Mouse (Mus musculus) erythroid progenitor cell, adult 5-6 weeks (primary cell): ENCODE data around the gene Nkx2-4. TPM values are rescaled to one million over a fixed set of nuclear protein-coding genes. Genes with fewer than 3 reads are reported as not detected.

Experiments
- ATAC-seq: replicated peaks from 2 replicates; pipeline ENCODE4 v1.8.0; 2016; ENCODE audit warnings: moderate number of reproducible peaks, mild to moderate bottlenecking, moderate TSS enrichment, inconsistent platforms; ENCODE audit not compliant: poor library complexity, low FRiP score, severe bottlenecking
- total RNA-seq, 2 experiments: library from RNA; stranded (forward) in 1 of 2; stranded (reverse) in 1 of 2; fragments of 150-400 nt in 1 of 2; fragments of 186-747, 209-891 nt in 1 of 2; gene quantifications; 2 replicates each; pipeline versions ENCODE4 v1.2.3 to v1.2.4; 2015 to 2017; ENCODE audit warnings: low replicate concordance in 2 of 2

Gene Nkx2-4
- total RNA-seq (2015; ENCODE audit: low replicate concordance) (not detected in 2 replicates), total RNA-seq (2017; ENCODE audit: low replicate concordance) (not detected in 2 replicates)

DNA sequence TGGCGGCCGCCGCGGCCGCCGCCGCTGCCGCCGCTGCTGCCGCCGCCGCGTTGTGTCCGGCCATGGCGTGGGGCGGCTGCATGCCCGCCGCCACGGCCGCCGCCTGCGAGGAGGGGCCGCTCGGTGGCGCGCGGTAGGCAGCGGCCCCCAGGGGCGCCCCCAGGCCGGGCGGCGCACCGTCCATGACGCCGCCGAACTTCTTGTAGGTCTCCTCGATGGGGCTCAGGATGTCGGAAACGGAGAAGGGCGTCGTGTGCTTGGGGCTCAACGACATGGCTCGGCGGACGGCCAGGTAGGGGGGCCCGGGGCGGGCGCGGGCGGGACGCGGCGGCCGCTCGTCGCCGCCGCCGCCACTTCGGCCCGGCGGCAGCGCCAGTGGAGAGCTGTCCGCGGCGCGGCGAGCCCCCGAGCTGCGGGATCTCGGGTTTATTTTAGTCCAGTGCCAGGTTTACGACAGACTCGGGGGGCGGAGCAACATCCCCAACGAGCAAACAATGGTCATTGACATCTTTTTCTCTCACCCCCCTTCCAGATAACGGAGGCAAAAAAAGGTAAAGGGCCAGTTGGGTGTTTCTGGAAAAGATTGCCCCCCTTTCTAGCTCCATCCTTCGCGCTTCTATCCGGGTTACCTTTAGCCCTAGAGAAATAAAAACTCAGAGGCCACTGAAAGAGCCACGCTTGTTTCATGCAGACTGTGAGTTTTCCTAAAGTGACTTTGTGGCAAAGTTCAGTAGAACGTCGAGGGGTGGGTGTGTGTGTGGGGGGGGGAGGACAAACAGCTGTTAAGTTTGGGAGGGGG is at the start of gene Nkx2-4:
Nkx2-4 (minus strand) TSS at position 374 of the 799 bp plus-strand sequence.
- no peak for ATAC-seq

DNA sequence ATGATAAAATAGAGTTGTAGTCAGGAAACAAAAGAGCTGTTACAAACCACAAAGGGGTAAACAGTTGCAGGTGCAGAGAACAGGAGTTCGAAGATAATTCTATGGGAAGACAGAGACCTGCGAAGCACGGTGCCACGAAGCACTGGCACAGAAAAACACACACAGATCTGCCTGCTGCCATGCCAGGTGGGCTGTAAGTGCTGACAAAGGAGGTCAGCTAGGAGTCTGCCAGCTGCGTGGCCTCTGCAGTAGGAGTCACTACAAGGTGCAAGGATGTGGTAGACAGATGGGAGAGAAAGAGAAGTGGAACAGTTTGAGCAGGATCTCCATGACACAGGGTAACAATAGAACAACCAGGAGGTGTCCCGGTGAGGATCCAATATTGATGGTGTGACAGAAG is 42.1 kb upstream of the Nkx2-4 start:
- ATAC-seq = no peak

DNA sequence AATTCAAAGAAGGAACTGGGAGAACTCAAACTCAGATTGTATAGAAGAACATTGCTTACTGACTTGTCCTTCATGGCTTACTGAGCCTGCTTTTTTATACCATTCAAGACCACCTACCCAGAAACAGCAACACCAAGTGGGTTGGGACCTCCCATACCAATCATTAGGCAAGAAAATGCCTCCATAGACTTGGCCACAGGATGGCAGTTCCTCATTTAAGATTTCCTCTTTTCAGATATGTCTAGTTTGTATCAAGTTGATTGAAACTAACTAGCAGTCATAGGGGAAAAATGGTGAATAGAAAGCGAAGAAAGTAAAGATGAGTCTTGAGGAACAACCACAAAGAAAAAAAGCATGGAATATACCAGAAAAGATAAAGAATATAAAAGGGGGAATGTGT is 34.5 kb upstream of the Nkx2-4 start:
- ATAC-seq = no peak

DNA sequence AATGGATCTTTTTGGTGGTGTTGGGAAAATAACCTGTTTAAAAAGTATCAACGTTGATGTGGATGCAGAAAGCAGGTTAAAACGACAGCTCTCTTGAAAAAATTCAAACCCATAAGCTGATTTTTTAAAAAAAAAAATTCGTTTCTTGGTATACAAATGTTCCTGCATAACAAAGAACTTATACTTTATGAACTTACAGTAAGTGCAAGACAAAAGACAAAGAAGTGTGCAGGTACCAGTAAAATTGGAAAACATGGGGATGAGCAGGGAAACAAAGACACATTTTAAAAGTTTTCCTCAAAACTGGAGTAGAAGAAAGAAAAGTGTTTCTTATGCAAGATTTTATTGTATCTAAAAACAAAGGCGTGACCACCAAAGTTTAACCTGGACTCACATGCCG is 1.2 kb upstream of the Nkx2-4 start:
- no peak for ATAC-seq

DNA sequence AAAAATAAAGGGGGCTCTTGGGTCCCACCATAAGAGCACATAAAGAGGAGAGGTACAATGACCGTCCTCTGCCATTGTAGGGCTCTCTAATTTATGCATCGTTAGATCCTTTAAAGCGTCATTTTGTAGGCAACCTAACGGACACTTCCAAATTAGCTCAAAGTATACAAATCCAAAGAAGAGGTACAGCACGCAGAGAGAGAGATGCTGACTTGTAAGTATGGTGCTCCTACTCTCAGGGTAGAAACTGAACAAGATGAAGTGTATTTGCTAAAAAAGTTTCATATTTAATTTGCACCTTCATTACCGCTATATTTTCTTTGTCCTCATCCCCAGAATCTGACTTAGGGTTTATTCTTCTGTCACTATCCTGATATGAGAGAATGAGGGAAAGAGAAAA is 692 bp upstream of the Nkx2-4 start:
- no peak for ATAC-seq

DNA sequence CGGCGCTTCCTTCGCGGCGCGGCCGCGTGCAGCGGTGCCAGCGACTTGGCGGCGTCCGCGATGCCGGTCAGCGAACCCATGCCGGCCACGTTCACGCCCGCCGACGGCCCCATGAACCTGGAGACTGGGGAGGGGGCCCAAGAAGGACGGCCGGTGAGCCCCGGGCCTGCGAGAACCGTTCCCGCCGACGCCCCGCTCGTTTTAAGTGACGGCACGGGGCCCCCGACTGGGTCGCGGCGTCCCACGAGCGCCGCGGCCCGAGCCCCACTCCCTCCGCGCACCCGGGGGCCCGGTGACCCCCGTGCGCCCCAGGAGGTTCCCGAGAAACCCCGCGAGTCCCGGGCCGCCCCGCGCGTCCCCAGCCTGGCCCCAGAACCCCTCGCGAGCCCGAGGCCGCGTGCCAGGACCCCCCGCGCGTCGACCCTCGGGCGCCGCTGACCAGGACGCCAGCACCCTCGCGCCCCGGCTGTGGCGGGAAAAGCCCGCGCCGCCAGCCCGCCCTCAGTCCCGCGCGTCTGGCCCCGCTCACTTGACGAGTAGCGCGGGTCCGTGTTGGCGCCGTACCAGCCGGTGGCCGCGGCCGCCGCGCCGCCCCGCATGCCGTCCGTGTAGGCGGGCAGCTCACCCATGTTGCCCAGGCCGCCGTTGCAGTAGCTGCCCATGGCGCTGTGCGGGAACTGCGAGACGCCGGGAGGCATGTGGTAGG is 726 bp downstream of the Nkx2-4 start:
- ATAC-seq = no peak

DNA sequence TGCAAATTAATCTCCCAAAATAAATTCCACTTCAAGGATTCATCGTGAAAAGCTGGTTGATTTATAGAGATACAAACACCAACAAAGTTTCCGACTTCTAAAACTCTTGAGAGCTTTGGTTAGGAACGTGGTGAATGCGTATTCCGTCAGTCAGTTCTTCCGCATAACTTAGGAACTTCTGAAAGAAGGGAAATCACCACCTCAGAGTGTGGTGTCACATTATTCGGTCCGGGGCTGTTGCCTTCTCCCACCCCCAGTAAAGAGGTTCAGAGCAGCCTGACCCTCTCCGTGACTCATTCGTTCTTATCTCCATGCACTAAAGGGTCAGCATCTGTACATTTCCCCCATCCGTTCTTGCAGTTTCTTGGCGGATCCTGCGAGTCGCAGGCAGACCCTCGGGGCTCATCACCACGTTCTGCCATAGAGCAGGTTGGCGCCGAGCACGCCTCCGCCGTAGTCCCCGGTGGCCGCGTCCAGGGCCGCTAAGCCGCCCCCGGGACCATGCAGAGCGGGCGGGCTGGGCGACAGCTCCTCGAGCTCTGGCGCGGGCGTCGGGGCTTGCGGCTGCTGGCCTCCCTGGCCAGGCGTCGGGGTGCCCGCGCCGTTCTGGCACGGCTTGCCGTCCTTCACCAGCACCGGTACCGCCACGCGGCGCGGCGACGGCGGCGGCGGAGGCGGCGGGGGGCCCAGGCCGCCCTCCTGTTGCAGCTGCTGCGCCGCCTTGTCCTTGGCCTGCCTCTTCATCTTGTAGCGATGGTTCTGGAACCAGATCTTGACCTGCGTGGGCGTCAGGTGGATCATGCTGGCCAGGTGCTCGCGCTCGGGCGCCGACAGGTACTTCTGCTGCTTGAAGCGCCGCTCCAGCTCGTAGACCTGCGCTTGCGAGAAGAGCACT is 1.5 kb downstream of the Nkx2-4 start:
- no peak for ATAC-seq

DNA sequence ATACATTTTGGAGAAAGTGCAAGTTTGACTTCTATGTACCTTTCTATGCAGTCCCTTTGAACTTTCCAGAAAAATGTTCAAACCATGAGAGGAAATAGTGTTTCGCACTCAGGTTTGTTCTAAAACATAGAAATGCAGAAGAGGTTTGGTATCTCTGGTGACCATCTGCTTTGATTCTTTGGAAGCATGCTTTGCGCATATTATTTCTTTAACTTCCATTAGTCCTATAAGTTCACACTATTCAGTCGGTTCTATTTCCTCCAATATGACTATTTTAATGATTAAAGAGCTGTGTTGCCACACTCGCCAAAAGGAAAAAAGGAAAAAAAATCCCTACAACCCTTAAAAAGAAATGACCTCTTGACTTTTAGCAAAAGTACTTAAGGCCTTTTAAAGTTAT is 2.9 kb downstream of the Nkx2-4 start:
- ATAC-seq = no peak

DNA sequence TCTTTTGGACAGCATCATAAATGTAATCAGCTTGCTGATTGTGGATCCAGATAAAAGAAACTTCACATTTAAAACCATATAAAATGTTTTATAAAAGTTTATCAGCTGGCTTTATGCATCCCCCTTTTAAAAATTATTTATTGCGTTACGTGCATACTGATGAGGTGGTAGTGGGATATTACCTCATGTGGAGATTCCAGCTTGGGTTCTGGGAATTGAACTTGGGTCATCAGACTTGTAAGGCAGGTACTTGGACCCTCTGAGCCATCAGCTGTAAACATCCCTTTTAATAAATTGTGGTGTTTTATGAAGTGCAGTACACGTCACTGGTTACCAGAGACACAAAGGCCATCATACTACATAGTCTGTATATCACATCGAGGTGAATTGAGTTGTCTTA is 10.8 kb downstream of the Nkx2-4 start:
- ATAC-seq = no peak

DNA sequence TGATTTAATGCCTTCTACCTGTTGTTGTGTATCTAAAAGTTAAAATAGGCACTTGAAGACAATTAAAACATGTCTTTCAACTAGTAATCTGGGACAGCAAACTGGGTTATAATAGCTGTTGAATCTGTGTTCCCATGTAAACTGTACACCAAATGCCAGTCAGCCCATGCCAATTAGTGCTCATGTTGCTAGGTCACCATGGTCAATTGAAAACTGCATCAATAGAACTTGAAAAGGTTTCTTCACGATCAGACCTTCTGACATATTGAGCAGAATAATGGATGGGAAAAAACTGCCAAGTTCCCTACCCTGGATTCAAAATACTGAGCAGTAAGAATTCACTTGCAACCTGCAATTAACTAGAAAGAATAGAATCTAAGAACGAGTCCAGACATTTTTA is 11.3 kb downstream of the Nkx2-4 start:
- no peak for ATAC-seq

DNA sequence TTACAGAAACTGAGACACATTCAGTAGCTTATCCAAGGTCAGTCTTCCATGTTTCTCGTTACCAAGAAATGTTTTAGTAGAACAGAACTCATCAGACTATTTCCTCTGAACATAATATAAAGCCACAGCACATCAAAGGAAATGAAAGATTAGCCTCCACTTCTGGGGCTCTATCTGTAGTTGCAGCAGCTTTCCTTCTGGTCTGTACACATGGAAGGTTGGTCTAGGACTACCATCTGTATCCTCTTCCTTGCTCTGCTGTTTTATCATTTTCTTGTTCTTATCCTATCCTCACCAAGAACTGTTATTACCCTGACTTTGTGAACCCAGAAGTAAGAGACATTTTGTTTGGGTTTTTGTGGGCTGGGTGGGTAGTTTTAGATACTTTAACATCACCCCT is 14.9 kb downstream of the Nkx2-4 start:
- no peak for ATAC-seq

DNA sequence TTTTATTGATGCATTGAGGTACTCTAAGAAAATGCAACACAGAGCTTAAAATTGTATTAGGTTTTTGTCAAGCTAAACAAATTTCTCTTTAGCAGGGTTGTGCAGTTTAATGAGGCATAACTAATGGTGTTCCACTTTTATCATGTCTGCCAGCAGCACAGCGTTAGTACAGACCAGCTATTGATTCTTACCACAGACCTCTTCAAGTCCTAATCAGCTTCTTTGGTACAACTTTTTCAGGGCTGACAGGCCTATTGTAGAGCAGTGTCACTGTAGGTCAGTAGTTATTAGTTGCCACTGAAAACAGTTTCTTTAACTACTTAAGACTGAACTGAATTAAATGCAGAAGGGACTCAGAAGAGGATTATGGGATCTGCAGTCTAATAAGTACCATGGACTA is 16.2 kb downstream of the Nkx2-4 start:
- ATAC-seq = no peak

DNA sequence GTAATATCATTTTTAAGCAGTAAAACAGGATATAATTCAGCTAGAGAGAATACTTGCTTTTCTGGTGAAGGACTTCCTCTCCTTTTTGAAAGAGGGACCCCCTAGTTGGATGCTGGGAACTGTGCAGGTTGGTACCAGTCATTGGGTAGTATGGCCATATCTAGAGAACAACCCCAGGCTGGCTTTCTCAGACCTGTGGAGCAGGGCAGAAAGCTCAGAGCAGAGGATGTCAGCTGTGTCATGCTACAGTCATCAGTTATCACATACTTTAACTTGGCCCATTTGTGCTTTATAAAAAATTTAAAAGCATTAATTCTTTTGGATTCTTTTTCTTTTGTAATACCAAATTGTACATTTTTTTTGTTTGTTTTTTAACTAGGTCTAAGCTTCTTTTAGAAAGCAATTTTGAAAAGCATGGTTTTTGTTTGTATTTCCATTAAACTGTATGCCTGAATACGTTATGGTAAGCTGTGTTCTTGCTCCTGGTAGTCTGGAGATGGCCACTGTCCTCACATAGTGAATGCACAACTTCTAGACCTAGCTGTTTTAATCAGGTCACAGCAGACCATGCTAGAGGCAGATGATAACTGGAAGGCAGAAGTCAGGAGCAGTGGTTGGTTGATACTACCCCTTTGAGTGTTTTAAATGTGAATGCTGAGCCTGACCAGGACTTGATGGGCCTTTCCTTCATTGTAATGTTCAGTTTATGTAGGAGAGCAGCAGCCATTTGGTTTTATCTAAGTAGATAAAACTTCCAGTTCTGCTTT is 17.6 kb downstream of the Nkx2-4 start:
- no peak for ATAC-seq

DNA sequence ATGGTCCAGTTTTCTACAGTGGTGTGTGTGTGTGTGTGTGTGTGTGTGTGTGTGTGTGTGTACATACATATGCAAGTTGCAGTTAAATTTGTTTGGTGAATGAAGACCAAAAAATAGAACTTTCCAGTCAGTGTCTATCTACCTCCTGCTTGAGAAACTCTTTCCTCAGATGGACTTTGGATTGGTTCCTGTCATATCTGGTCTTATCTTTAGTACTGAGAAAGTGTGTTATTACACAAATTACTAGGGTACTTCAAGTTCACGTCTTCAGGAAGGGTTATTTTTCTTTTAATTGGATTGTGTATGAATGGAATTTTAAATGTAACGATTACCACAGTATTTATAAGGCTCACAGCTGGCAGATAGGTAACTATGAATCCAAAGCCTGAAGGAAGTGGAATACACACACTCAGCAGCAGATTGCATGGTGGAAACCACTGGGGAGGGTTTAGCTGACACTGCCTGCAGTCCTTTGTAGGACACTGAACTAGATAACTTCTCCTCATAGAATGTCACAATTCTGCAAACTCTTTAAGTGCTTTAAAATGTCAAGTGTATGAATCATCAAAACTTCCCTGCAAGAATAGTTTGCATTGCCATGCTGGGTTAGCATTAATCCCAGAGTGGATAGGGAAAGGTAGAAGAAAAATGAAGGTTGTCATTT is 31.9 kb downstream of the Nkx2-4 start:
- no peak for ATAC-seq

DNA sequence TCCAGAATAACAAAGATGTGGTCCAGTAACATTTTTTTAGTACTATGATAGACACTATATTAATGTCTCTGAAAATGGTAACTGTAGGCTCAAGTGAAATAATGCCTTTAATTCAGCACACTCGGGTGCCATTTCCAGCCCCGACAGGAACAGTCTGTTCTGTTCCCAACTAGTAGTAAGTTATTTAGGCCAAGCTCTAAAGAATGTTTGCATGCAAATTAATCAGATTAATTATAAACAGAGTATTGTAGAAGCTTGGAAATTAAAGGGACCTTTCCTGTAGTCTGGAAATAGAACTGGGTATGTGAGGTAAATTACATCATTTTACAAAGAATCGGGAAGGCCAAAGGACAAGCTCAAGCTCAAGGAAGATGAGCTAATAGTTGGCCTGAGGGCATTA is 38.2 kb downstream of the Nkx2-4 start:
- no peak for ATAC-seq

DNA sequence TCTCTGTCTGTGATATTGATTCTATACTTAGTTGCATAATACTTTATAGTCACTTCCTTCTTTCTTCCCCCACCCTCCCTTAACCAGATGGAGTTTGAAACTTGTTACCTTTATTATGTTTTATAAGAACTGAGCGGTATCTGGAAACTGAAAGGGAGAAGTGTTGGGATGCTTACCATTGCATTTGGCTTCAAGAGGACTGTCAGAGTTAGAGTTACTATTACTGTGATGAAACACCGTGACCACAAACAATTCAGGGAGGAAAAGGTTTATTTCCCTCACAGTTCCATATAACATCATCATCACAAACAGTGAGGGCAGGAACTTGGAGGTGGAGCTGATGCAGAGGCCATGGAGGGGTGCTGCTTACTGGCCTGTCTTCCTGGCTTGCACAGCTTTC is 49.4 kb downstream of the Nkx2-4 start:
- ATAC-seq = no peak
